Mouse (Mus musculus) erythroblast, embryonic 14.5 days (primary cell): Measurements from ENCODE around the gene Gp1ba.

Experiments
- GATA1 ChIP-seq: IDR thresholded peaks from 2 replicates; pipeline ENCODE4 v1.6.1; 2012; ENCODE audit warnings: low read length, inconsistent platforms, mixed read lengths
- TAL1 ChIP-seq: IDR thresholded peaks from 3 replicates; pipeline ENCODE4 v1.6.1; 2012; ENCODE audit warnings: low read length, inconsistent platforms, mixed read lengths

DNA sequence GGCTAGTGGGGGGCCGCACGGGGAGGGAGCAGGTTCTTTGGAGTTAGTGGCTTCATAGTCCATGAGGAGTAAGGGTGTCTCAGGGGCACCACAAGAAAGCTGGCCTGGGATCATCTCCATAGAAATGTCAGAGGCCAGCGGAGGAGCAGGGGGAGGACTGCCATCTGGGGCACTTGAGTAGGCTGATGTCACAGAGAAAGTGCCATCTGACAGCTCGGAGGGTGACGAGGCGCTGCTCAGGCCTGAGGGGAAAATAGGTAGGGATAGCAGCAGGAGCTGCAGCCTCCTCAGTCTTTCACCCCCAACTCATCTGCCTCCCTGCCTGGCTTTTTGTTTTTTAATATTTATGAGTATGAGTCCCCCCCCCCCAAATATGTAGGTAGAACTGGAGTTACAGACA is 35.1 kb downstream of the Gp1ba start:
- TF ChIP-seq TAL1, result no peak
- no peak for TF ChIP-seq GATA1
